In genomic region chr14:79872430-79872829, GRCm38 (mm10) we compare ENCODE assay signal across 14 mouse cellular contexts.
A peak's percentile ranks its signal among the peaks of the same experiment; 100 is the strongest.
DNase-seq lines count a peak whose midpoint lies in the region; ATAC-seq and TF ChIP-seq lines count a peak whose summit lies in the region.
"Had no signal": no experiment of that assay in that cellular context is flagged by ENCODE, and none has a peak within 500 bp of the region (broad histone marks: within the 10 kb centered on the region; RNA-seq: fewer than 3 reads in every experiment).

No protein-coding gene starts in this region.

- H3K36me3 ChIP-seq in forebrain, embryonic 11.5 days (ENCODE audit: control insufficient read depth, insufficient read depth, low read length) = no peaks in the 10 kb centered on the region
- H3K36me3 ChIP-seq in forebrain, embryonic 10.5 days (replicated peaks) = no peaks in the 10 kb centered on the region
- H3K36me3 ChIP-seq in forebrain, embryonic 13.5 days (ENCODE audit: poor library complexity, severe bottlenecking) = no peaks in the 10 kb centered on the region
- H3K36me3 ChIP-seq in hindbrain, embryonic 16.5 days (ENCODE audit: control insufficient read depth, insufficient read depth, low read length) = no peaks in the 10 kb centered on the region
- H3K36me3 ChIP-seq in midbrain, postnatal 0 days (ENCODE audit: insufficient read depth, low read length) = no peaks in the 10 kb centered on the region
- H3K36me3 ChIP-seq in heart, embryonic 10.5 days = no peaks in the 10 kb centered on the region
- H3K36me3 ChIP-seq: G1E; kidney, embryonic 15.5 days; lung, embryonic 15.5 days had no signal

- no peak for TF ChIP-seq CTCF in midbrain, postnatal 0 days (IDR thresholded peaks at IDR 0.05)

- no peak for DNase-seq in forebrain, embryonic 11.5 days (ENCODE audit: low spot score)
- no peak for DNase-seq in forebrain, embryonic 10.5 days (ENCODE audit: extremely low spot score, low spot score)
- peak; percentile 40 for DNase-seq in midbrain, postnatal 0 days (ENCODE audit: low spot score)
- no peak for DNase-seq in heart, embryonic 10.5 days (ENCODE audit: low spot score)
- DNase-seq: adrenal gland, postnatal 14 days; right cerebral cortex, postnatal 4 days had no signal

- WGBS in forebrain, embryonic 11.5 days = 16% methylated on average over 1 of the region's 1 CpGs
- WGBS in forebrain, embryonic 10.5 days = 56% methylated on average over 1 of the region's 1 CpGs
- 17% methylated on average over 1 of the region's 1 CpGs for WGBS in forebrain, embryonic 13.5 days
- 17% methylated on average over 1 of the region's 1 CpGs for WGBS in hindbrain, embryonic 16.5 days
- WGBS in midbrain, postnatal 0 days = 19% methylated on average over 1 of the region's 1 CpGs
- 10% methylated on average over 1 of the region's 1 CpGs for WGBS in heart, embryonic 10.5 days

- peak; percentile 48 for ATAC-seq in forebrain, embryonic 11.5 days (replicated peaks; ENCODE audit: low FRiP score)
- ATAC-seq in forebrain, embryonic 13.5 days = peak; percentile 55
- ATAC-seq in hindbrain, embryonic 16.5 days = peak; percentile 68
- ATAC-seq in midbrain, postnatal 0 days (ENCODE audit: low FRiP score) = no peak; the same call in 1 of the 2 replicates
- ATAC-seq in inflammation-experienced regulatory T-cells, adult 6 months = no peak
- ATAC-seq in granulocyte monocyte progenitor cell, adult 5-6 weeks (replicated peaks; ENCODE audit: poor library complexity, severe bottlenecking) = no peak

- H3K4me2 ChIP-seq in forebrain, embryonic 11.5 days (ENCODE audit: low read depth, low read length, severe bottlenecking) = no peak overlapping the region
- no peak overlapping the region for H3K4me2 ChIP-seq in forebrain, embryonic 13.5 days
- H3K4me2 ChIP-seq in hindbrain, embryonic 16.5 days (ENCODE audit: low read length) = no peak overlapping the region
- no peak overlapping the region for H3K4me2 ChIP-seq in midbrain, postnatal 0 days (ENCODE audit: low read depth, low read length, poor library complexity, severe bottlenecking)
- H3K4me2 ChIP-seq: kidney, embryonic 15.5 days; liver, embryonic 11.5 days; lung, embryonic 15.5 days had no signal

- H3K4me1 ChIP-seq in forebrain, embryonic 11.5 days (replicated peaks; ENCODE audit: control insufficient read depth, insufficient read depth, low read length) = peaks cover 4% of the 10 kb centered on the region; the same call in 1 of the 2 replicates
- peaks cover 15% of the 10 kb centered on the region for H3K4me1 ChIP-seq in forebrain, embryonic 10.5 days
- peaks cover 16% of the 10 kb centered on the region for H3K4me1 ChIP-seq in forebrain, embryonic 13.5 days
- H3K4me1 ChIP-seq in hindbrain, embryonic 16.5 days (ENCODE audit: control insufficient read depth, insufficient read depth, low read depth, low read length) = peaks cover 7% of the 10 kb centered on the region
- H3K4me1 ChIP-seq in midbrain, postnatal 0 days (ENCODE audit: insufficient read depth, low read length) = no peaks in the 10 kb centered on the region
- H3K4me1 ChIP-seq in heart, embryonic 10.5 days = no peaks in the 10 kb centered on the region
- H3K4me1 ChIP-seq: lung, embryonic 15.5 days had no signal

- H3K4me3 ChIP-seq in forebrain, embryonic 11.5 days (ENCODE audit: low read depth, low read length) = no peak overlapping the region
- H3K4me3 ChIP-seq in forebrain, embryonic 10.5 days = no peak overlapping the region
- no peak overlapping the region for H3K4me3 ChIP-seq in forebrain, embryonic 13.5 days
- no peak overlapping the region for H3K4me3 ChIP-seq in hindbrain, embryonic 16.5 days (ENCODE audit: low read length)
- H3K4me3 ChIP-seq in midbrain, postnatal 0 days (ENCODE audit: low read depth, low read length) = no peak overlapping the region
- H3K4me3 ChIP-seq in heart, embryonic 10.5 days = no peak overlapping the region
- H3K4me3 ChIP-seq: kidney, embryonic 15.5 days; lung, embryonic 15.5 days had no signal

- no peak overlapping the region for H3K27ac ChIP-seq in forebrain, embryonic 11.5 days (ENCODE audit: low read depth, low read length)
- H3K27ac ChIP-seq in forebrain, embryonic 10.5 days = no peak overlapping the region
- peak overlapping the region; percentile 46; the same call in 1 of the 2 replicates for H3K27ac ChIP-seq in forebrain, embryonic 13.5 days
- H3K27ac ChIP-seq in hindbrain, embryonic 16.5 days (ENCODE audit: low read depth, low read length) = peak overlapping the region; percentile 42; the same call in 1 of the 2 replicates
- no peak overlapping the region for H3K27ac ChIP-seq in midbrain, postnatal 0 days (ENCODE audit: low read depth, low read length)
- H3K27ac ChIP-seq in heart, embryonic 10.5 days = no peak overlapping the region
- H3K27ac ChIP-seq: kidney, embryonic 15.5 days; lung, embryonic 15.5 days had no signal

- no peak overlapping the region for H3K9ac ChIP-seq in forebrain, embryonic 11.5 days (ENCODE audit: low read length)
- H3K9ac ChIP-seq in forebrain, embryonic 13.5 days = no peak overlapping the region
- no peak overlapping the region for H3K9ac ChIP-seq in hindbrain, embryonic 16.5 days (ENCODE audit: low read depth, low read length)
- H3K9ac ChIP-seq in midbrain, postnatal 0 days (replicated peaks; ENCODE audit: low read length, poor library complexity, severe bottlenecking) = no peak overlapping the region
- H3K9ac ChIP-seq: kidney, embryonic 15.5 days; lung, embryonic 15.5 days had no signal

- H3K27me3 ChIP-seq in forebrain, embryonic 11.5 days (ENCODE audit: control insufficient read depth, insufficient read depth, low read length) = no peaks in the 10 kb centered on the region; the same call in 1 of the 2 replicates
- H3K27me3 ChIP-seq in forebrain, embryonic 10.5 days (ENCODE audit: poor library complexity, severe bottlenecking) = peaks cover 14% of the 10 kb centered on the region
- peaks cover 11% of the 10 kb centered on the region; the same call in 1 of the 2 replicates for H3K27me3 ChIP-seq in forebrain, embryonic 13.5 days
- no peaks in the 10 kb centered on the region for H3K27me3 ChIP-seq in hindbrain, embryonic 16.5 days (replicated peaks; ENCODE audit: control insufficient read depth, insufficient read depth, low read length)
- H3K27me3 ChIP-seq in midbrain, postnatal 0 days (ENCODE audit: insufficient read depth, low read length) = no peaks in the 10 kb centered on the region
- no peaks in the 10 kb centered on the region for H3K27me3 ChIP-seq in heart, embryonic 10.5 days (ENCODE audit: insufficient read depth, poor library complexity, severe bottlenecking)
- H3K27me3 ChIP-seq: kidney, embryonic 15.5 days; lung, embryonic 15.5 days had no signal

- H3K9me3 ChIP-seq in forebrain, embryonic 11.5 days (ENCODE audit: control insufficient read depth, low read length) = no peaks in the 10 kb centered on the region
- H3K9me3 ChIP-seq in forebrain, embryonic 10.5 days = no peaks in the 10 kb centered on the region
- H3K9me3 ChIP-seq in forebrain, embryonic 13.5 days (replicated peaks) = no peaks in the 10 kb centered on the region
- H3K9me3 ChIP-seq in hindbrain, embryonic 16.5 days (ENCODE audit: control insufficient read depth, low read length) = no peaks in the 10 kb centered on the region
- no peaks in the 10 kb centered on the region for H3K9me3 ChIP-seq in midbrain, postnatal 0 days (ENCODE audit: low read length)
- H3K9me3 ChIP-seq in heart, embryonic 10.5 days = no peaks in the 10 kb centered on the region
- H3K9me3 ChIP-seq: kidney, embryonic 15.5 days; lung, embryonic 15.5 days had no signal

Comparison
In these comparisons a context has a peak if more than half of its experiments do, and no peak if none do; other contexts are left out.
1. H3K27ac ChIP-seq: peak in forebrain, embryonic 13.5 days (single experiment) and hindbrain, embryonic 16.5 days (single experiment); none in forebrain, embryonic 11.5 days (single experiment), forebrain, embryonic 10.5 days (single experiment), midbrain, postnatal 0 days (single experiment) and heart, embryonic 10.5 days (single experiment).
2. ATAC-seq: peak in forebrain, embryonic 11.5 days (single experiment), forebrain, embryonic 13.5 days (single experiment) and hindbrain, embryonic 16.5 days (single experiment); none in midbrain, postnatal 0 days (single experiment), inflammation-experienced regulatory T-cells, adult 6 months (single experiment) and granulocyte monocyte progenitor cell, adult 5-6 weeks (single experiment).